Mouse (Mus musculus): ENCODE measurements at regions not wholly inside any gene's neighbourhood (a gene's known extent, or its start where the extent isn't known, plus 50 kb on each side); places are given as distances from the start of the nearest gene placed in this dataset.

DNA sequence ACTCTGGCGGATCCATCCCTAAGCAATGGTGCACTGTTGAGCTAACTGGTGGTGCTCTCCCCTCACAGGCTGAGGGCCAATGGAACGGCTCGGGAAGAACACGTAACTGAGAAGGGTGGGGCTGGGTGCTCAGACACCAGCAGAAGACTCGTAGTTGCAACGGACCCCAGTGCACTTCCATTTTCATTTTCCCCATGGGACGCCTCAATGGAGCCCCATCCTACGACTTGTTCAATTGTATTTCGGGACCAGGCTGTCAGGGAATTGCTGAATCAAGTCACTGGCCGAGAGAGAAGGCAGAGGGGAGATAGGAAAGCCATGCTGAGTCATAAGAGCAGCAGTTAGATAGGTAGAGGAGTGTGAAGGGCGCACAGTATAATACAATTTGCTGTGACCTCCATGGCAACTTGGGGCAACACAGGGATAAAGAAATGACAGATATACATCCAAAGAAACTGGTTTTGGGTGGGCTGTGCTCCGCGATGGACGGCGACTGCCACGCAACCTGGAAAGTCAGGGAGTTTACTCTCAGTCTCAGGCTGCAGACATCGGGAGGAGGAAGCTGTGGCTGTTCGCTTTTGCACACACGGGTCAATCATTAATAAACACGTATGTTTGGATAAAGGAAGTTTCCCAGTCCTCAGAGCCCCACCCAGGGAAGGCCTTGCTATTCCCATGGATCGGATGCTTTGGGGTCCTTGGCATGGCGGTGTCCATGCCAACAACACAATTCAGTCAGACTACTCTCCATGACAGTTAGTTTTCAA, 160.1 kb downstream of the Etnk1 start:
- Histone ChIP-seq H3K9me3 (ENCODE audit: control insufficient read depth, low read length) (no peaks in the 10 kb centered on the region), H3K9ac (ENCODE audit: low read length) (no peak overlapping the region), H3K4me2 (ENCODE audit: low read depth, low read length, severe bottlenecking) (no peak overlapping the region), H3K4me3 (ENCODE audit: low read depth, low read length) (no peak overlapping the region), H3K27me3 (ENCODE audit: control insufficient read depth, insufficient read depth, low read length) (no peaks in the 10 kb centered on the region), H3K27ac (ENCODE audit: low read depth, low read length) (no peak overlapping the region), H3K4me1 (replicated peaks; ENCODE audit: control insufficient read depth, insufficient read depth, low read length) (no peaks in the 10 kb centered on the region), H3K36me3 (ENCODE audit: control insufficient read depth, insufficient read depth, low read length) (no peaks in the 10 kb centered on the region)
- ATAC-seq (replicated peaks; ENCODE audit: low FRiP score) (no peak), DNase-seq (ENCODE audit: low spot score) (no peak)
- 87% methylated on average over 22 of the region's 22 CpGs for WGBS

DNA sequence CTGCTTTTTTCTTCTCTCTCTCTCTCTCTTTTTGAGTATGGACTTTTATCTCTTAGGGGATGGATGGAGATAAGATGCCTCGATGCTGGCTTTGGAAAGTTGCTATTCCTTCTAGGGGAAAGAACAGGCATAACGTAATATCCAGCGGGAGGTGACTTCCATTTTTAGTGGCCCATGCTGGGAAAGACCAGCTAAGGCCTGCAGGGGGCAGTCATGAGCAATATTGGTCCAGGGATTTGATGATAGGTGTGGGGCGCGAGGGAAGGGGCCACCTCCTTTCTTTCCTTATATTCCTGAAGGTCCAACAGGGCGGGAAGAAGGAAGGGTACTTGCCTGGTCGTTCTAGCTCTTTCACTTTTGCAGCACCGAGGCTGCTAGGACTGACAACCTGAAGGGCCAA, 160.8 kb downstream of the Etnk1 start:
- H3K36me3 ChIP-seq (ENCODE audit: control insufficient read depth, insufficient read depth, low read length): no peaks in the 10 kb centered on the region
- WGBS: 86% methylated on average over 8 of the region's 8 CpGs
- DNase-seq (ENCODE audit: low spot score) (no peak), ATAC-seq (replicated peaks; ENCODE audit: low FRiP score) (no peak)
- H3K27me3 ChIP-seq (ENCODE audit: control insufficient read depth, insufficient read depth, low read length): no peaks in the 10 kb centered on the region
- no peak overlapping the region for H3K4me3 ChIP-seq (ENCODE audit: low read depth, low read length)
- no peak overlapping the region for H3K4me2 ChIP-seq (ENCODE audit: low read depth, low read length, severe bottlenecking)
- H3K27ac ChIP-seq (ENCODE audit: low read depth, low read length): no peak overlapping the region
- no peaks in the 10 kb centered on the region for H3K9me3 ChIP-seq (ENCODE audit: control insufficient read depth, low read length)
- H3K4me1 ChIP-seq (replicated peaks; ENCODE audit: control insufficient read depth, insufficient read depth, low read length): no peaks in the 10 kb centered on the region
- H3K9ac ChIP-seq (ENCODE audit: low read length): no peak overlapping the region

DNA sequence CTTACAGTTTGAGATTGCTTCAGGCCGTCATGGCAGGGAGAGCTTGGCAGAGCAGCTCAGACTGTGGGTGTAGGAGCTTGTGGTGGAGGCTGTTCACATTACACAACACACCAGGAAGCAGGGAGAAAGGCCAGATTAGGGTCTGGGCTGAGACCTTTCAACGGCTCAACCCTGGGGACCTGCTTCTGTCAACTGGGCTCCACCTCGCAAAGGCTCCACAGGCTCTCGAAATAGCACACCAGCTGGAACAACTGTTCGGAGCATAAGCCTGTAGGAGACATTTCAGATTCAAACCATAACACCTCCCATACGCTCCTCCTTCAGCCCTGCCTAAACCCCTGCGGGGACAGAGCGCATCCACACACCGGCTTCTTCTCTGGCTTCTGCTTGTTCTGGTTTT, 161.2 kb downstream of the Etnk1 start:
- Histone ChIP-seq H3K4me1 (replicated peaks; ENCODE audit: control insufficient read depth, insufficient read depth, low read length) (no peaks in the 10 kb centered on the region), H3K4me3 (ENCODE audit: low read depth, low read length) (no peak overlapping the region), H3K36me3 (ENCODE audit: control insufficient read depth, insufficient read depth, low read length) (no peaks in the 10 kb centered on the region), H3K27me3 (ENCODE audit: control insufficient read depth, insufficient read depth, low read length) (no peaks in the 10 kb centered on the region), H3K27ac (ENCODE audit: low read depth, low read length) (no peak overlapping the region), H3K9me3 (ENCODE audit: control insufficient read depth, low read length) (no peaks in the 10 kb centered on the region), H3K9ac (ENCODE audit: low read length) (no peak overlapping the region), H3K4me2 (ENCODE audit: low read depth, low read length, severe bottlenecking) (no peak overlapping the region)
- DNase-seq (ENCODE audit: low spot score) (no peak), ATAC-seq (replicated peaks; ENCODE audit: low FRiP score) (no peak)
- whole genome bisulfite sequencing: 92% methylated on average over 9 of the region's 9 CpGs

DNA sequence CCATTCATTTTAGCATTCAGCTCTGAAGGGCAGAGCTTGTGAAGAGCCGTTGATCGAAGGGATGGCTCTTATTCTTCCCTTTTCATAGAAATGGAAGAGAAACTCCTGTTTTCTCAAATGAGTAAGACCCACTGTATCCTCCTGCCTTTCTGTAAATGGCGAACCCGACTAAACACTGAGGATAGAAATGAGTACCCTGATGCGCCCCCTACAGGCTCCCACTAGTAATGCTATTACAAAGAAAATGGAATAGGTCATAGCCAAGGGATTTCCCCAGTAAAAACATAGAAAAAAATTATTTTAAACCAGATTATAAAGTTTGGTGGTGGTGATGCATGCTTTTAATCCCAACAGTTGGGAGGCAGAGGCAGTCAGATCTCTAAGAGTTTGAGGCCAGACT, 162.1 kb downstream of the Etnk1 start:
- WGBS: 83% methylated on average over 5 of the region's 5 CpGs

DNA sequence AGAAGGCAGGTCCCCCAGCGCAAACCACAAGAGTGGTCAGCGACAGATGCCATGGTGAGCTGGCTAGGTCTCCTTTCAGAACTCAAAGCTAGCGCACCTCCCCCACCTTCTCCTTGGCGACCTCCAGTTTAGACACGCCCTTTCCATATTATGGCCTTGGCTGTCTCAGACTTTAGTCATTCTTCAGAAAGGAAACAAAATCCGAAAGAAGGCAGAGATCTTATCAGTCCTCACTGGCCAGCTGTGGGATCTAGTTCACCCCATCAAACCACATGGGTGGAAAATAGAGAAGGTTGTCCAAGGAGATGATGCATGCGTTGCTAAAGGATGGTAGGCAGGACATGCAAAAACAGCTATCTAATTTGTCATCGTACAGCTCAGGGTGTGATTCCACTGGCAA, 166.5 kb downstream of the Etnk1 start:
- ATAC-seq (replicated peaks; ENCODE audit: low FRiP score): no peak
- DNase-seq (ENCODE audit: low spot score): no peak
- H3K27me3 ChIP-seq (ENCODE audit: control insufficient read depth, insufficient read depth, low read length): no peaks in the 10 kb centered on the region
- H3K27ac ChIP-seq (ENCODE audit: low read depth, low read length): no peak overlapping the region
- H3K4me1 ChIP-seq (replicated peaks; ENCODE audit: control insufficient read depth, insufficient read depth, low read length): no peaks in the 10 kb centered on the region; the same call in 1 of the 2 replicates
- H3K4me2 ChIP-seq (ENCODE audit: low read depth, low read length, severe bottlenecking): no peak overlapping the region
- H3K36me3 ChIP-seq (ENCODE audit: control insufficient read depth, insufficient read depth, low read length): no peaks in the 10 kb centered on the region
- WGBS: 92% methylated on average over 8 of the region's 8 CpGs
- no peak overlapping the region for H3K9ac ChIP-seq (ENCODE audit: low read length)
- no peaks in the 10 kb centered on the region for H3K9me3 ChIP-seq (ENCODE audit: control insufficient read depth, low read length)
- no peak overlapping the region for H3K4me3 ChIP-seq (ENCODE audit: low read depth, low read length)

More for the DNA sequence above, 162.1 kb downstream of the Etnk1 start:
- H3K27ac ChIP-seq (ENCODE audit: low read depth, low read length): no peak overlapping the region
- no peaks in the 10 kb centered on the region for H3K9me3 ChIP-seq (ENCODE audit: control insufficient read depth, low read length)
- DNase-seq (ENCODE audit: low spot score) (no peak), ATAC-seq (replicated peaks; ENCODE audit: low FRiP score) (no peak)
- no peaks in the 10 kb centered on the region for H3K27me3 ChIP-seq (ENCODE audit: control insufficient read depth, insufficient read depth, low read length)
- no peak overlapping the region for H3K9ac ChIP-seq (ENCODE audit: low read length)
- no peaks in the 10 kb centered on the region for H3K4me1 ChIP-seq (replicated peaks; ENCODE audit: control insufficient read depth, insufficient read depth, low read length)
- H3K4me3 ChIP-seq (ENCODE audit: low read depth, low read length): no peak overlapping the region
- no peaks in the 10 kb centered on the region for H3K36me3 ChIP-seq (ENCODE audit: control insufficient read depth, insufficient read depth, low read length)
- H3K4me2 ChIP-seq (ENCODE audit: low read depth, low read length, severe bottlenecking): no peak overlapping the region

DNA sequence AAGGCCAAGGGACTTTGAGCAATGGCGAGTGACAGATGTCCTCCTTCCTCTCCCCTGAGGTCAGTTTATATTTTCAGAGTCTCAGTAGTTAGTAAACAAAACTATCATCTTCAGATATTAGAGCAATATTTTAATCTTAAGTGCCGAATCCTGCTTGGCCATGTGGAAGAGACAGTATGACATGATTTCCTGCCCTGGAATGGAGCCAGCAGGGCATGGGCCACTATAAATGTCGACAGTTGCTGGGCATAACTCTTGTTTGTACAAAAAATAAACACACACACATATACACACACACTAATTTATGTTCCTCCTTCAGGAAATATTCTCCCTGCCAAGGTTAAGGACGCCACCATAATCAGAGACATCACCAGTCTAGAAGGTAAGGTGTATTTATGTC, 169.6 kb downstream of the Etnk1 start:
- Histone ChIP-seq H3K9ac (ENCODE audit: low read length) (no peak overlapping the region), H3K4me3 (ENCODE audit: low read depth, low read length) (no peak overlapping the region), H3K4me2 (ENCODE audit: low read depth, low read length, severe bottlenecking) (no peak overlapping the region), H3K4me1 (replicated peaks; ENCODE audit: control insufficient read depth, insufficient read depth, low read length) (no peaks in the 10 kb centered on the region; the same call in 1 of the 2 replicates), H3K9me3 (ENCODE audit: control insufficient read depth, low read length) (no peaks in the 10 kb centered on the region), H3K36me3 (ENCODE audit: control insufficient read depth, insufficient read depth, low read length) (no peaks in the 10 kb centered on the region), H3K27me3 (ENCODE audit: control insufficient read depth, insufficient read depth, low read length) (no peaks in the 10 kb centered on the region), H3K27ac (ENCODE audit: low read depth, low read length) (no peak overlapping the region)
- DNase-seq (ENCODE audit: low spot score) (no peak), ATAC-seq (replicated peaks; ENCODE audit: low FRiP score) (no peak)
- WGBS: 86% methylated on average over 4 of the region's 4 CpGs

DNA sequence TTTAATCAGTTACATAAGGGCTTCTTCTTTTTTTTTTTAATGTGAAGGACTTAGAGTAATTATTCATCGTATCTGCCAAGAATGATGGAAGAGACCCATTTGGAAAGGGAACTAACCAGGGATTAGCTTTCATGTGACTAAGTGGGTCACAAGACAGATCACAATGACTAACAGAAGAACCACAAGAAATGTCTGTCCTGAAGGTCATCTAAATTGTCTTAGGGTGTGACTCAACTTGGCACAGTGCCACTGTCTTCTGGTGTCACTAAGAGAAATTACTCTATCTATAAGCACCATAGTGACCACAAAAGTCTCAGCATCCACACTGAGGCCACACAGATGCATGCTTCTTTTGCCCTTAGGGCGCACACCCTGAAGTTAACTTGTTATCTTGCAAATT, 182.0 kb downstream of the Etnk1 start:
- no peak overlapping the region for H3K4me2 ChIP-seq (ENCODE audit: low read depth, low read length, severe bottlenecking)
- ATAC-seq (replicated peaks; ENCODE audit: low FRiP score) (no peak), DNase-seq (ENCODE audit: low spot score) (no peak)
- H3K4me3 ChIP-seq (ENCODE audit: low read depth, low read length): no peak overlapping the region
- H3K9ac ChIP-seq (ENCODE audit: low read length): no peak overlapping the region
- 91% methylated on average over 2 of the region's 2 CpGs for WGBS
- no peaks in the 10 kb centered on the region for H3K4me1 ChIP-seq (replicated peaks; ENCODE audit: control insufficient read depth, insufficient read depth, low read length)
- H3K27ac ChIP-seq (ENCODE audit: low read depth, low read length): no peak overlapping the region
- no peaks in the 10 kb centered on the region for H3K9me3 ChIP-seq (ENCODE audit: control insufficient read depth, low read length)
- no peaks in the 10 kb centered on the region for H3K27me3 ChIP-seq (ENCODE audit: control insufficient read depth, insufficient read depth, low read length)
- H3K36me3 ChIP-seq (ENCODE audit: control insufficient read depth, insufficient read depth, low read length): no peaks in the 10 kb centered on the region

DNA sequence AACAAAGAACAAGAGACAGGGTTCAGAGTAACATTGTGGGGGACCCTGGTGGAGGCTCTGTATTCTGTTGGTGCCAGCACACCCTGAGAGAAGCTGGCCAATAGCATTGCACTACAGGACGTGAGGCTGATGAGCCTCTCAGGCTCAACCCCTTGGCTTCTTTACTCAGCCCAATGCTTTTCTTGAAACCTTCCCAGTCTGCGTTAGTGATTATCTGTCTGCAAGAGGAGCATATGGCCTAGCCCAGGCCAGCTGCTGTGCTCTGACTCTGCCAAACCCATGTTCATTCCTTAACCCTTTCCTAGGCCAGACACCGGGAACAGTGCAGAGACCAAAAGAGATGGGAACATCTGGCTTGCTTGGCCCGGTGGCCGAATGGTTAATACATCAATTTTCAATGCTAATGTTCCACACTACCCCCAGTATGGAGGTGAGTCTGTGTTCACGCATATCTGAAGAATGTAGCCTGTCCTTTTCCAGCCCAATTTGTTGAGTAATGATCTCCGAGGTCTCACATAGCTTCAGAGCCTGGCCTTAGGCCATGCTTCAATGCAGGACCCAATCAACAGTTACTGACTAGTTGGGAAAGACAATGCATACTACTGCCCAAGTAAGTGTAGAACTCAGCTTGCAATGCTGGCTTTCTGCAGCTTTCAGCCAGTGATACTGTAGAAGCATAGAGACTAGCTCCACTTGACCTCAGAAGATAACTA, 192.5 kb downstream of the Etnk1 start:
- Histone ChIP-seq H3K27me3 (ENCODE audit: control insufficient read depth, insufficient read depth, low read length) (no peaks in the 10 kb centered on the region), H3K27ac (ENCODE audit: low read depth, low read length) (no peak overlapping the region), H3K9ac (ENCODE audit: low read length) (no peak overlapping the region), H3K4me2 (ENCODE audit: low read depth, low read length, severe bottlenecking) (no peak overlapping the region), H3K4me3 (ENCODE audit: low read depth, low read length) (no peak overlapping the region), H3K9me3 (ENCODE audit: control insufficient read depth, low read length) (no peaks in the 10 kb centered on the region), H3K36me3 (ENCODE audit: control insufficient read depth, insufficient read depth, low read length) (no peaks in the 10 kb centered on the region), H3K4me1 (replicated peaks; ENCODE audit: control insufficient read depth, insufficient read depth, low read length) (no peaks in the 10 kb centered on the region)
- ATAC-seq (replicated peaks; ENCODE audit: low FRiP score): peak; percentile 64; the same call in 1 of the 2 replicates
- WGBS: 76% methylated on average over 7 of the region's 7 CpGs
- DNase-seq (ENCODE audit: low spot score): no peak

Data from forebrain, embryonic 11.5 days (tissue).